Mouse (Mus musculus): ENCODE data around the gene Hmgxb4. TPM values are rescaled to one million over a fixed set of nuclear protein-coding genes. Genes with fewer than 3 reads are reported as not detected.

Hmgxb4 gene
- total and polyA plus RNA-seq, 2 experiments from 2014 or later, result 9.0 to 17.0 TPM

DNA sequence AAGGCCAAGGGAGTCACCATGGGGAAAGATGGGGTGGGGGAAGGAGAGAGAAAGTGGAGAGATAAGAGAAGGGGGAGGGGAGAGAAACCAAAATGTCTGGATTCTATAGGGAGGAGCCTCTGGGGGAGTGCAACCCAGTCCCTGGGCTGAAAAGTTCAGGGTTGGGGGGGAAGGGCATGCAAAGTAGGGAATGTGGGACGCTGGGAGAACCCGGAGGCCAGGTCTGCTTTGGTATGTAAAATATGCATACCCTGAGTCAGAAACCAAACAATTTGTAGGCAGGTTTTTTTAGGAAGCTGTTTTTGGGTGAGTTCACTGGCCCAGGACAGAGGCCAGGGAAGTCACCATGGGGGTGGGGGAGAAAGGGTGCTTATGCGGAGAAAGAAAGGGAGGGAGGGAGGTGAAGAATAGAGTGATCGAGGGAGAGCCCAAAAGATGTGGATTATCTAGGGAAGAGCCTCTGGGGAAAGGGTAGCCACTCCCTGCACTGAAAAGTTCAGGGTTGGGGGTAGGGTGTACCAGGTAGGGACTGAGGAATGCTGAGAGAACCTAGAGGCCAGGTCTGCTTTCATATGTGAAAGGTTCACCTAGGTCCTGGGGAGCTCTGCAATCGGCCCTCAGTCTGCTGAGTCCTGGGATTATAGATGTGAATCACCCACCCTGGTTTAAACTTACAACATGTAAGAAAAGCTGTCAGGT is 25.3 kb downstream of the Hmgxb4 start:
- DNase-seq (ENCODE audit: low spot score) (no peak), ATAC-seq (ENCODE audit: insufficient read depth, low read depth) (no peak)
- Histone ChIP-seq H3K4me2 (ENCODE audit: low read depth, low read length) (no peak overlapping the region), H3K4me1 (ENCODE audit: control insufficient read depth, insufficient read depth) (peaks cover 10% of the 10 kb centered on the region; the same call in 1 of the 2 replicates), H3K9me3 (replicated peaks; ENCODE audit: control insufficient read depth, low read length) (no peaks in the 10 kb centered on the region), H3K4me3 (ENCODE audit: low read depth, low read length) (no peak overlapping the region), H3K27me3 (ENCODE audit: control insufficient read depth, insufficient read depth, low read length) (no peaks in the 10 kb centered on the region), H3K9ac (replicated peaks; ENCODE audit: low read depth, low read length) (no peak overlapping the region), H3K27ac (ENCODE audit: low read depth) (no peak overlapping the region), H3K36me3 (replicated peaks; ENCODE audit: control insufficient read depth, insufficient read depth, low read length) (peaks cover 32% of the 10 kb centered on the region)
- no peak for TF ChIP-seq CTCF (IDR thresholded peaks at IDR 0.05; ENCODE audit: low read depth)
- TF ChIP-seq EP300 (IDR thresholded peaks at IDR 0.05; ENCODE audit: low read depth), result no peak
- 35% methylated on average over 5 of the region's 5 CpGs for WGBS

DNA sequence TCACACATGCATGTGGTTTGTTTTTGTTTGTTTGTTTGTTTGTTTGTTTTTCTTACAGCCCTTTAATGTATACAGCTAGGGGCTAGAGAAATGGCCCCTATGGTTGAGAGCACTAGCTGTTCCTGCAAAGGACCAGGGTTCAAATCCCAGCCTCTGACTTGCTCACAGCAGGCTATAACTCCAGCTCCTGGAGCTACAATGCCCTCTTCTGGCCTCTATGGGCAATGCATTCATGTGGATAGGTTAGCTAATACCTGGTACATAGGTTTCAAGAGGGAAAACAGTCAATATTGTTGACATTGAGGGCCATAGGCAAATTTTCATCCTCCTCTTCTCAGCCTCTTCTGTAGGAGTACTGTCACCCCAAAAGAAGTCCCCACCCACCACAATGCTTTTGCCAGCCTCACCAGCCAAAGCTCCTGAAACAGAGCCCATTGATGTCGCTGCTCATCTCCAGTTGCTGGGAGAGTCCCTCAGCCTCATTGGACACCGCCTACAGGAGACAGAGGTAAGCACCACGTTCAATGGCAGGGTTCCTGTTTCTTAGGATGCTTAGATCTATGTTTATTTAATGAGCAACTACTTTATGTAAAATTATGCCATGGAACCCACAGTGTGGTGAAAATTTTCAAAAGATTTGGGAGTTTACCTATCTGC is 30.6 kb downstream of the Hmgxb4 start:
- no peak for DNase-seq (ENCODE audit: low spot score)
- H3K9me3 ChIP-seq (replicated peaks; ENCODE audit: control insufficient read depth, low read length), result no peaks in the 10 kb centered on the region
- H3K27ac ChIP-seq (ENCODE audit: low read depth), result no peak overlapping the region
- H3K4me3 ChIP-seq (ENCODE audit: low read depth, low read length), result no peak overlapping the region
- H3K36me3 ChIP-seq (replicated peaks; ENCODE audit: control insufficient read depth, insufficient read depth, low read length), result peaks cover 68% of the 10 kb centered on the region
- no peaks in the 10 kb centered on the region for H3K4me1 ChIP-seq (ENCODE audit: control insufficient read depth, insufficient read depth)
- no peak overlapping the region for H3K4me2 ChIP-seq (ENCODE audit: low read depth, low read length)
- no peak overlapping the region for H3K9ac ChIP-seq (replicated peaks; ENCODE audit: low read depth, low read length)
- TF ChIP-seq CTCF (IDR thresholded peaks at IDR 0.05; ENCODE audit: low read depth) (0 out of 2 replicates have a peak, but pooled peaks have one; percentile 23), EP300 (IDR thresholded peaks at IDR 0.05; ENCODE audit: low read depth) (no peak)
- no peaks in the 10 kb centered on the region for H3K27me3 ChIP-seq (ENCODE audit: control insufficient read depth, insufficient read depth, low read length)
- WGBS, result 88% methylated on average over 3 of the region's 3 CpGs
- ATAC-seq (ENCODE audit: insufficient read depth, low read depth), result no peak

DNA sequence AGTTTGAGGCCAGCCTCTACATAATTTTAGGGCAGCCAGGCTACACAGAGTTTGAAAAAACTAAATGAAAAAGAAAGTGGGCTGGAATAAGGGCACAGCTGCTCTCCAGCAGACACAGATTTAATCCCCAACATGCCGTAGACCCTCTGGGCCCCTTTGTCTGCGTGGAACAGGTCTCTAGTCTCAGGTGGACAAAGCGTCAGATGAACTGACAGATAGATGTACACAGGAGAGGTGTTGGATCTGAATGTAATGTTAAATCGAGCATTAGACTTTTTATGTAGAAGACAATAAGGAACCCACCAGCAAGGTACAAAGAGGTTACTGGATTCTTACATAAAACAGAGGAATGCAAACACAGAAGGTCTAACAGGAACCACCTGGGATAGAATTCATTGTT is 32.7 kb downstream of the Hmgxb4 start:
- H3K4me3 ChIP-seq (ENCODE audit: low read depth, low read length), result no peak overlapping the region
- no peaks in the 10 kb centered on the region for H3K9me3 ChIP-seq (replicated peaks; ENCODE audit: control insufficient read depth, low read length)
- 90% methylated on average over 4 of the region's 4 CpGs for WGBS
- H3K9ac ChIP-seq (replicated peaks; ENCODE audit: low read depth, low read length), result no peak overlapping the region
- TF ChIP-seq CTCF (IDR thresholded peaks at IDR 0.05; ENCODE audit: low read depth), result no peak
- no peak for TF ChIP-seq EP300 (IDR thresholded peaks at IDR 0.05; ENCODE audit: low read depth)
- H3K4me1 ChIP-seq (ENCODE audit: control insufficient read depth, insufficient read depth), result no peaks in the 10 kb centered on the region
- H3K27ac ChIP-seq (ENCODE audit: low read depth), result no peak overlapping the region
- no peaks in the 10 kb centered on the region for H3K27me3 ChIP-seq (ENCODE audit: control insufficient read depth, insufficient read depth, low read length)
- DNase-seq (ENCODE audit: low spot score), result no peak
- ATAC-seq (ENCODE audit: insufficient read depth, low read depth), result no peak
- H3K36me3 ChIP-seq (replicated peaks; ENCODE audit: control insufficient read depth, insufficient read depth, low read length), result peaks cover 78% of the 10 kb centered on the region
- no peak overlapping the region for H3K4me2 ChIP-seq (ENCODE audit: low read depth, low read length)

DNA sequence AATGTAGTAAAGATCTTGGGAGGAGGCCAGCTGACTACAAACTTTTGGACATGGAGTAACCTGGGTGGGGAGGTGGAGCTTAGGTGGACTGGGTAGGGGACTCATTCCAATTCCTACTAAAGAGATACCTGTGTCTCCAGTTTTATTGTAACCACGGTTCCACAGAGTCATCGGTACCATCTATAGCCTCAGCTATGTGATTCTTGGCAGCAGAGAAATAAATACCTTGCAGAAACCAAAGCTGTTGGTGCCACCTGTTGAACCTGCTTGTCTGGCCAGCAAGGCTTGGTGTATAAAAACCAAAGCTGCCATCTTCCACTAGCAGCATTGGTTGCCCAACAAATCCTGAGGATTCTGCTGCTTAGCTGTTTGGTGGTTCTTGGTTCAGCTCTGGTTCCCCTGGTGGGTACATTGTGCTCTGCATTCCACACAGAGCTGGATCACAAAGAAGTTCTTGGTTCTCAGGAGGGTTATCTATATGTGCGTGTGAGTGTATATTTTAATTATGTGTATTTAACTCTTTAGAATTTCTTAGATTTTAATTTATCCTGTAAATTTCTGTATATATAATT is 37.4 kb downstream of the Hmgxb4 start:
- H3K36me3 ChIP-seq (replicated peaks; ENCODE audit: control insufficient read depth, insufficient read depth, low read length), result peaks cover 34% of the 10 kb centered on the region
- WGBS, result 93% methylated on average over 3 of the region's 3 CpGs

DNA sequence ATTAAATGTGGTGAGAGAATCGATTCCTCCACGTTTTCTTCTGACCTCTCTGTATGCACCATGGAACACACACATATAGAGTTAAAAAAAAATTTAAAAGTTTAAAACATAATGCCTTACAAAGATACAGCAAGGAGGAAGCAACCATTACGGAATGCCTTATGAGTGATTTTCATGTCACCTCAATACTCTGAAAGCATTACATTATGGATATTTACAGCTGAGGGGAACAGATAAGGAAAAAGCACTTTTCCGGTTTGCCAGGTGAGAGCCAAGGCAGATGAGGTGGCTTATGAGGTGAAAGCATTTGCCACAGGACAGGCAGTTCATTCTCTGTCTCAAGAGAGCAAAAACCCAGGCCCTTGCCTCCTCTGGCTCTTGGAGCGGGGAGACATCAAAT is 39.8 kb downstream of the Hmgxb4 start:
- Histone ChIP-seq H3K9ac (replicated peaks; ENCODE audit: low read depth, low read length) (no peak overlapping the region), H3K9me3 (replicated peaks; ENCODE audit: control insufficient read depth, low read length) (no peaks in the 10 kb centered on the region)
- WGBS, result 52% methylated on average over 5 of the region's 5 CpGs

More for the DNA sequence above, 37.4 kb downstream of the Hmgxb4 start:
- Histone ChIP-seq H3K27ac (ENCODE audit: low read depth) (no peak overlapping the region), H3K4me2 (ENCODE audit: low read depth, low read length) (no peak overlapping the region), H3K9me3 (replicated peaks; ENCODE audit: control insufficient read depth, low read length) (no peaks in the 10 kb centered on the region), H3K4me3 (ENCODE audit: low read depth, low read length) (no peak overlapping the region), H3K27me3 (ENCODE audit: control insufficient read depth, insufficient read depth, low read length) (no peaks in the 10 kb centered on the region), H3K4me1 (ENCODE audit: control insufficient read depth, insufficient read depth) (peaks cover 8% of the 10 kb centered on the region; the same call in 1 of the 2 replicates), H3K9ac (replicated peaks; ENCODE audit: low read depth, low read length) (no peak overlapping the region)
- ATAC-seq (ENCODE audit: insufficient read depth, low read depth) (no peak), DNase-seq (ENCODE audit: low spot score) (no peak)
- TF ChIP-seq CTCF (IDR thresholded peaks at IDR 0.05; ENCODE audit: low read depth) (no peak), EP300 (IDR thresholded peaks at IDR 0.05; ENCODE audit: low read depth) (no peak)

More for the DNA sequence above, 39.8 kb downstream of the Hmgxb4 start:
- peak overlapping the region; percentile 66 for H3K4me3 ChIP-seq (ENCODE audit: low read depth, low read length)
- H3K27me3 ChIP-seq (ENCODE audit: control insufficient read depth, insufficient read depth, low read length), result no peaks in the 10 kb centered on the region
- ATAC-seq (ENCODE audit: insufficient read depth, low read depth) (no peak), DNase-seq (ENCODE audit: low spot score) (no peak)
- H3K4me2 ChIP-seq (ENCODE audit: low read depth, low read length), result peak overlapping the region; percentile 82
- H3K36me3 ChIP-seq (replicated peaks; ENCODE audit: control insufficient read depth, insufficient read depth, low read length), result peaks cover 26% of the 10 kb centered on the region
- peak overlapping the region; percentile 58; the same call in 1 of the 2 replicates for H3K27ac ChIP-seq (ENCODE audit: low read depth)
- peaks cover 15% of the 10 kb centered on the region for H3K4me1 ChIP-seq (ENCODE audit: control insufficient read depth, insufficient read depth)
- TF ChIP-seq CTCF (IDR thresholded peaks at IDR 0.05; ENCODE audit: low read depth) (no peak), EP300 (IDR thresholded peaks at IDR 0.05; ENCODE audit: low read depth) (no peak)
